Mouse (Mus musculus) heart, embryonic 15.5 days (tissue): ENCODE measurements at regions not wholly inside any gene's neighbourhood (a gene's known extent, or its start where the extent isn't known, plus 50 kb on each side); places are given as distances from the start of the nearest gene placed in this dataset.

Experiments
- ATAC-seq: fragments of 200-750 bp; cut with Nextera tagmentation; replicated peaks from 2 replicates; pipeline ENCODE4 v1.8.0; 2017; ENCODE audit warnings: low read depth, moderate TSS enrichment; ENCODE audit not compliant: insufficient number of reproducible peaks, insufficient read depth, low FRiP score
- H3K27ac ChIP-seq: fragments of 300-500 bp; sonication (generic); 2 replicates; pipeline ENCODE4 v1.5.1; 2015; ENCODE audit warnings: mild to moderate bottlenecking, inconsistent platforms
- H3K27me3 ChIP-seq: fragments of 300-500 bp; sonication (generic); 2 replicates; pipeline ENCODE4 v1.6.1; 2015; ENCODE audit warnings: inconsistent platforms
- H3K36me3 ChIP-seq: fragments of 300-500 bp; sonication (generic); 2 replicates; pipeline ENCODE4 v1.6.1; 2015; ENCODE audit warnings: mild to moderate bottlenecking, inconsistent platforms
- H3K4me1 ChIP-seq: fragments of 300-500 bp; sonication (generic); replicated peaks from 2 replicates; pipeline ENCODE4 v1.6.1; 2015; ENCODE audit warnings: inconsistent platforms
- H3K4me2 ChIP-seq: fragments of 300-500 bp; sonication (generic); 2 replicates; pipeline ENCODE4 v1.6.1; 2015; ENCODE audit warnings: inconsistent platforms, mild to moderate bottlenecking, moderate library complexity
- H3K4me3 ChIP-seq: fragments of 300-500 bp; sonication (generic); 2 replicates; pipeline ENCODE4 v1.5.1; 2015; ENCODE audit warnings: mild to moderate bottlenecking, inconsistent platforms
- H3K9ac ChIP-seq: fragments of 300-500 bp; sonication (generic); 2 replicates; pipeline ENCODE4 v1.6.1; 2015; ENCODE audit warnings: mild to moderate bottlenecking, inconsistent platforms
- H3K9me3 ChIP-seq: fragments of 300-500 bp; sonication (generic); replicated peaks from 2 replicates; pipeline ENCODE4 v1.6.1; 2016; ENCODE audit warnings: inconsistent platforms
- WGBS: fragments of 180-500 bp; shearing (Covaris S2); methylation state at CpG from one replicate; pipeline ENCODE4 v1.1.7; 2015; ENCODE audit warnings: mixed read lengths; 5-methylcytosine and 5-hydroxymethylcytosine counted together

- Histone ChIP-seq H3K4me3 (no peak overlapping the region), H3K9ac (no peak overlapping the region), H3K27me3 (no peaks in the 10 kb centered on the region), H3K36me3 (no peaks in the 10 kb centered on the region), H3K4me2 (no peak overlapping the region), H3K27ac (no peak overlapping the region), H3K9me3 (no peaks in the 10 kb centered on the region), H3K4me1 (0 out of 2 replicates have a peak, but pooled peaks cover 3% of the 10 kb centered on the region)
- ATAC-seq: 0 out of 2 replicates have a peak, but pooled peaks have one; percentile 35
- WGBS: 49% methylated on average over 15 of the region's 15 CpGs
Observed at GRCm38 (mm10) chr13:111345486-111346440, 91.0 kb downstream of the Actbl2 start.

- Histone ChIP-seq H3K36me3 (no peaks in the 10 kb centered on the region), H3K27me3 (no peaks in the 10 kb centered on the region; the same call in 1 of the 2 replicates), H3K9me3 (no peaks in the 10 kb centered on the region), H3K4me1 (no peaks in the 10 kb centered on the region), H3K4me2 (no peak overlapping the region), H3K9ac (no peak overlapping the region), H3K27ac (no peak overlapping the region), H3K4me3 (no peak overlapping the region)
- 64% methylated on average over 9 of the region's 9 CpGs for WGBS
- no peak for ATAC-seq
Observed at GRCm38 (mm10) chr13:111356520-111357456, 102.0 kb downstream of the Actbl2 start.

GRCm38 (mm10) chr13:111361456-111361855, 106.6 kb downstream of the Actbl2 start:
- Histone ChIP-seq H3K36me3 (no peaks in the 10 kb centered on the region), H3K9ac (no peak overlapping the region), H3K4me3 (no peak overlapping the region), H3K4me2 (no peak overlapping the region), H3K27me3 (no peaks in the 10 kb centered on the region), H3K4me1 (no peaks in the 10 kb centered on the region), H3K9me3 (no peaks in the 10 kb centered on the region; the same call in 1 of the 2 replicates), H3K27ac (no peak overlapping the region)
- 67% methylated on average over 4 of the region's 4 CpGs for WGBS
- no peak for ATAC-seq

- Histone ChIP-seq H3K4me2 (no peak overlapping the region), H3K4me3 (no peak overlapping the region), H3K9ac (no peak overlapping the region), H3K27me3 (no peaks in the 10 kb centered on the region), H3K9me3 (no peaks in the 10 kb centered on the region; the same call in 1 of the 2 replicates), H3K36me3 (no peaks in the 10 kb centered on the region), H3K4me1 (no peaks in the 10 kb centered on the region), H3K27ac (no peak overlapping the region)
- 49% methylated on average over 5 of the region's 5 CpGs for WGBS
- ATAC-seq: no peak
Observed at GRCm38 (mm10) chr13:111363176-111363739, 108.4 kb downstream of the Actbl2 start.

GRCm38 (mm10) chr13:111366871-111367270, 112.1 kb downstream of the Actbl2 start:
- ATAC-seq: no peak
- H3K4me3 ChIP-seq: no peak overlapping the region
- 83% methylated on average over 8 of the region's 8 CpGs for WGBS
- H3K4me1 ChIP-seq: 0 out of 2 replicates have a peak, but pooled peaks cover 2% of the 10 kb centered on the region
- no peaks in the 10 kb centered on the region for H3K36me3 ChIP-seq
- no peak overlapping the region for H3K27ac ChIP-seq
- H3K9ac ChIP-seq: no peak overlapping the region
- H3K9me3 ChIP-seq: no peaks in the 10 kb centered on the region; the same call in 1 of the 2 replicates
- no peaks in the 10 kb centered on the region for H3K27me3 ChIP-seq
- no peak overlapping the region for H3K4me2 ChIP-seq

- Histone ChIP-seq H3K27ac (no peak overlapping the region), H3K27me3 (no peaks in the 10 kb centered on the region), H3K36me3 (no peaks in the 10 kb centered on the region), H3K9ac (no peak overlapping the region), H3K4me3 (no peak overlapping the region), H3K4me2 (no peak overlapping the region), H3K9me3 (no peaks in the 10 kb centered on the region; the same call in 1 of the 2 replicates), H3K4me1 (0 out of 2 replicates have a peak, but pooled peaks cover 2% of the 10 kb centered on the region)
- no peak for ATAC-seq
- WGBS: 51% methylated on average over 3 of the region's 3 CpGs
Observed at GRCm38 (mm10) chr13:111367620-111368019, 112.8 kb downstream of the Actbl2 start.

- Histone ChIP-seq H3K27me3 (no peaks in the 10 kb centered on the region), H3K9ac (no peak overlapping the region), H3K27ac (no peak overlapping the region), H3K4me1 (0 out of 2 replicates have a peak, but pooled peaks cover 2% of the 10 kb centered on the region), H3K36me3 (no peaks in the 10 kb centered on the region), H3K9me3 (no peaks in the 10 kb centered on the region; the same call in 1 of the 2 replicates), H3K4me3 (no peak overlapping the region), H3K4me2 (no peak overlapping the region)
- ATAC-seq: no peak
- 61% methylated on average over 3 of the region's 3 CpGs for WGBS
Observed at GRCm38 (mm10) chr13:111369916-111370315, 115.1 kb downstream of the Actbl2 start.

- peak; percentile 43; the same call in 1 of the 2 replicates for ATAC-seq
Observed at GRCm38 (mm10) chr13:111373281-111373680, 116.6 kb downstream of the Gpbp1 start.

GRCm38 (mm10) chr13:111373801-111374200, 116.1 kb downstream of the Gpbp1 start:
- H3K4me3 ChIP-seq: no peak overlapping the region
- no peak overlapping the region for H3K27ac ChIP-seq
- WGBS: 45% methylated on average over 1 of the region's 1 CpGs
- no peak overlapping the region for H3K4me2 ChIP-seq
- H3K4me1 ChIP-seq: 0 out of 2 replicates have a peak, but pooled peaks cover 2% of the 10 kb centered on the region
- H3K27me3 ChIP-seq: no peaks in the 10 kb centered on the region
- no peaks in the 10 kb centered on the region for H3K9me3 ChIP-seq
- no peak for ATAC-seq
- no peaks in the 10 kb centered on the region for H3K36me3 ChIP-seq
- H3K9ac ChIP-seq: no peak overlapping the region

More at GRCm38 (mm10) chr13:111373281-111373680, 116.6 kb downstream of the Gpbp1 start:
- H3K27me3 ChIP-seq: no peaks in the 10 kb centered on the region
- H3K4me3 ChIP-seq: no peak overlapping the region
- no peaks in the 10 kb centered on the region for H3K36me3 ChIP-seq
- H3K27ac ChIP-seq: peak overlapping the region; percentile 36; the same call in 1 of the 2 replicates
- 0 out of 2 replicates have a peak, but pooled peaks cover 2% of the 10 kb centered on the region for H3K4me1 ChIP-seq
- H3K4me2 ChIP-seq: no peak overlapping the region
- H3K9ac ChIP-seq: no peak overlapping the region
- no peaks in the 10 kb centered on the region for H3K9me3 ChIP-seq
- 49% methylated on average over 6 of the region's 6 CpGs for WGBS
